Comparison of ENCODE assay signal across 34 mouse cellular contexts in the genomic region with DNA sequence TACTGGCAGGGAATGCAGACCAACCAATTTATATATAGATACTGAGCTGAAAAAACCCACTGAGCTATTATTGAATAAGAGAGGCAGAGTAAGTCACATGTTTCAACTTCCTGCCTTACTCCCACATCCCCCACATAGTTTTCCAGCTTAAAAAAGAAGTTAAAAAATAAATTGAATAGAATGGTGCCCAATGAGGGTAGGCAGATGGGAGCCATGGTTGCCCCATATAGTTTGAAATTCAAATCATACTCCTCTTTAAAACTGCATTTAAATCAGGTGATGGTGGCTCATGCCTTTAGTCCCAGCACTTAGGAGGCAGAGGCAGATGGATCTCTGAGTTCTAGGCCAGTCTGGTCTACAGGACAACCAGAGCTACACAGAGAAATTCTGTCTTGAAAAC. TPM values are rescaled to one million over a fixed set of nuclear protein-coding genes. Genes with fewer than 3 reads are reported as not detected.
DNase-seq lines count a peak whose midpoint lies in the region; ATAC-seq and TF ChIP-seq lines count a peak whose summit lies in the region.
"Had no signal": no experiment of that assay in that cellular context is flagged by ENCODE, and none has a peak within 500 bp of the region (broad histone marks: within the 10 kb centered on the region; RNA-seq: fewer than 3 reads in every experiment).

No protein-coding gene starts in this region.

- no peak overlapping the region for H3K4me2 ChIP-seq in forebrain, embryonic 15.5 days (replicated peaks)
- H3K4me2 ChIP-seq: embryonic facial prominence, embryonic 13.5 days; forebrain, embryonic 12.5 days; heart, embryonic 13.5 days; hindbrain, embryonic 14.5 days had no signal

- TF ChIP-seq CTCF in left cerebral cortex, adult 2 months (IDR thresholded peaks at IDR 0.05): no peak

- H3K4me1 ChIP-seq in forebrain, embryonic 15.5 days: no peaks in the 10 kb centered on the region
- H3K4me1 ChIP-seq: embryonic facial prominence, embryonic 10.5 days; embryonic facial prominence, embryonic 13.5 days; forebrain, embryonic 12.5 days; heart, embryonic 10.5 days; heart, embryonic 13.5 days had no signal

- peaks cover 14% of the 10 kb centered on the region; the same call in 1 of the 2 replicates for H3K36me3 ChIP-seq in forebrain, embryonic 15.5 days

- intact Hi-C loops in left cerebral cortex, adult 2 months (cut with DNase I): no loop called here

- no peaks in the 10 kb centered on the region for H3K9me3 ChIP-seq in forebrain, embryonic 15.5 days
- H3K9me3 ChIP-seq: embryonic facial prominence, embryonic 13.5 days; G1E; heart, embryonic 10.5 days; heart, embryonic 13.5 days had no signal

- H3K27ac ChIP-seq in left cerebral cortex, adult 2 months: no peak overlapping the region
- no peak overlapping the region for H3K27ac ChIP-seq in forebrain, embryonic 15.5 days (replicated peaks)
- H3K27ac ChIP-seq: embryonic facial prominence, embryonic 10.5 days; embryonic facial prominence, embryonic 13.5 days; forebrain, embryonic 12.5 days; heart, adult 2 months; heart, embryonic 10.5 days; heart, embryonic 13.5 days; hindbrain, embryonic 14.5 days; hindbrain, postnatal 0 days had no signal

- DNase-seq in frontal cortex, adult 2 months (ENCODE audit: extremely low spot score in 1 of 2, low spot score in 1 of 2): peak; percentile 26 to 63
- DNase-seq in frontal cortex, postnatal 14 days (ENCODE audit: low spot score in 2 of 2): no peak
- DNase-seq in left cerebral cortex, adult 11 months (ENCODE audit: low spot score): peak; percentile 36
- DNase-seq in left cerebral cortex, adult 2 months (ENCODE audit: extremely low spot score in 1 of 2, low spot score in 2 of 2): no peak
- DNase-seq in right cerebral cortex, adult 18-20 months: peak; percentile 32
- no peak for DNase-seq in right cerebral cortex, postnatal 10 days (ENCODE audit: low spot score in 2 of 2)
- DNase-seq in brain, adult 2 months (ENCODE audit: low read depth, low spot score): peak; percentile 66
- DNase-seq: adrenal gland, postnatal 10 days; adrenal gland, postnatal 36 days; B cell, adult 2 months; cerebellum, adult 11-12 months; cerebellum, adult 8-10 months; cerebellum, postnatal 10 days; cerebellum, postnatal 36 days; embryo, embryonic 11 days; gastrocnemius, postnatal 10 days; gastrocnemius, postnatal 36 days; heart, adult 2 months; heart, postnatal 14 days; heart, postnatal 4 days had no signal

- no peak for ATAC-seq in forebrain, embryonic 15.5 days (replicated peaks)
- ATAC-seq: forebrain, embryonic 16.5 days; hindbrain, postnatal 0 days; inflammation-experienced regulatory T-cells, adult 6 months; Patski had no signal

- H3K27me3 ChIP-seq in forebrain, embryonic 15.5 days: no peaks in the 10 kb centered on the region
- H3K27me3 ChIP-seq: CH12.LX; embryonic facial prominence, embryonic 13.5 days; forebrain, embryonic 12.5 days; heart, embryonic 13.5 days; Patski had no signal

- H3K4me3 ChIP-seq in left cerebral cortex, adult 2 months: no peak overlapping the region
- H3K4me3 ChIP-seq in forebrain, embryonic 15.5 days: no peak overlapping the region
- H3K4me3 ChIP-seq: embryonic facial prominence, embryonic 10.5 days; embryonic facial prominence, embryonic 13.5 days; erythroblast, embryonic 14.5 days; forebrain, embryonic 12.5 days; heart, adult 2 months; heart, embryonic 10.5 days; heart, embryonic 13.5 days had no signal

- H3K9ac ChIP-seq in forebrain, embryonic 15.5 days (replicated peaks): no peak overlapping the region
- H3K9ac ChIP-seq: embryonic facial prominence, embryonic 13.5 days; forebrain, embryonic 12.5 days; heart, embryonic 13.5 days; hindbrain, embryonic 14.5 days had no signal

RNA-seq across cellular contexts. Expression of a gene that starts 30.8 kb away (rescaled TPM):
- polyA plus RNA-seq in frontal cortex, adult 2 months (2012; rRNA removed): 23.9 and 26.0 TPM in 2 replicates
- total RNA-seq in left cerebral cortex, adult 2 months (2021): 10 to 100 TPM; 18.2 to 19.2 TPM
- polyA plus RNA-seq in forebrain, embryonic 15.5 days (2015; fragmentation: Nextera tagmentation; extraction: Ambion mirVana): 9.2 and 10.3 TPM in 2 replicates
- total RNA-seq: CH12.LX, G1E had no signal
- polyA plus RNA-seq: G1E had no signal

RNA-seq across cellular contexts. Expression of a gene that starts 43.8 kb away (rescaled TPM):
- polyA plus RNA-seq in frontal cortex, adult 2 months (2012; rRNA removed): 39.5 and 45.7 TPM in 2 replicates
- 10 to 100 TPM; 60.3 to 60.7 TPM for total RNA-seq in left cerebral cortex, adult 2 months (2021)
- 103 and 114 TPM in 2 replicates for polyA plus RNA-seq in forebrain, embryonic 15.5 days (2015; fragmentation: Nextera tagmentation; extraction: Ambion mirVana)

RNA-seq across cellular contexts. Expression of a gene that starts 43.9 kb away (rescaled TPM):
- 31.3 and 34.7 TPM in 2 replicates for polyA plus RNA-seq in frontal cortex, adult 2 months (2012; rRNA removed)
- total RNA-seq in left cerebral cortex, adult 2 months (2021): 10 to 100 TPM; 64.2 to 67.9 TPM
- 71.6 and 75.0 TPM in 2 replicates for polyA plus RNA-seq in forebrain, embryonic 15.5 days (2015; fragmentation: Nextera tagmentation; extraction: Ambion mirVana)

Comparison
In these comparisons a context has a peak if more than half of its experiments do, and no peak if none do; other contexts are left out.
1. DNase-seq: peak in frontal cortex, adult 2 months (2 of 2), left cerebral cortex, adult 11 months (single experiment), right cerebral cortex, adult 18-20 months (single experiment) and brain, adult 2 months (single experiment); none in frontal cortex, postnatal 14 days (0 of 2), left cerebral cortex, adult 2 months (0 of 2) and right cerebral cortex, postnatal 10 days (0 of 2).